Mouse (Mus musculus): ENCODE data around the gene Fam213a. TPM values are rescaled to one million over a fixed set of nuclear protein-coding genes. Genes with fewer than 3 reads are reported as not detected.
A peak's percentile ranks its signal among the peaks of the same experiment; 100 is the strongest.

Fam213a gene
- polyA plus RNA-seq, 1 experiment from 2014 or later = 72.4 TPM

DNA sequence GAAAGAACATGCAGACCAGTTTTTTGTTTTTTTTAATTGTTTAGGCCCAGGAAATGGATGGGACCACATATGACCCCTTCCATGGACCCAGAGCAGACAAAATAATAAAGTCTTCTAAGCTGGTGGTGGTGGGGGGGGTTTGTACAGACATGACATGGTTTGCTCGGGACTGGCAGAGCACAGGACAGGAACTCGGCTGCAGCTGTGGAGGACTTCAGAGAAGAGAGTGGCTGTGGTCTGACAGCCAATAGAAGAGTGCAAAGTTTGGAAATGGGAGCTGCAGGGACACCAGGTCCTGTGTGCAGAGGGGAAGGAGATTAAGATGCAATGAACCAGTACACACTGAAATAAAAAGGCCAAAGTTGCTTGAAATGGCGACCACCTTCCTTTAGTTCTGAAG, 54.0 kb downstream of the Fam213a start:
- H3K36me3 ChIP-seq (ENCODE audit: control insufficient read depth, insufficient read depth, low read length) = no peaks in the 10 kb centered on the region
- peaks cover 82% of the 10 kb centered on the region for H3K4me1 ChIP-seq (ENCODE audit: control insufficient read depth, insufficient read depth, low read length)
- H3K27me3 ChIP-seq (replicated peaks; ENCODE audit: control insufficient read depth, insufficient read depth, low read length) = no peaks in the 10 kb centered on the region
- ATAC-seq = no peak
- no peaks in the 10 kb centered on the region for H3K9me3 ChIP-seq (ENCODE audit: control insufficient read depth, low read length)
- H3K4me3 ChIP-seq (ENCODE audit: low read length) = no peak overlapping the region
- no peak overlapping the region for H3K4me2 ChIP-seq (ENCODE audit: low read depth, low read length)
- 47% methylated on average over 3 of the region's 3 CpGs for WGBS
- no peak overlapping the region for H3K9ac ChIP-seq (ENCODE audit: low read depth, low read length)
- peak overlapping the region; percentile 55 for H3K27ac ChIP-seq (ENCODE audit: low read length)

DNA sequence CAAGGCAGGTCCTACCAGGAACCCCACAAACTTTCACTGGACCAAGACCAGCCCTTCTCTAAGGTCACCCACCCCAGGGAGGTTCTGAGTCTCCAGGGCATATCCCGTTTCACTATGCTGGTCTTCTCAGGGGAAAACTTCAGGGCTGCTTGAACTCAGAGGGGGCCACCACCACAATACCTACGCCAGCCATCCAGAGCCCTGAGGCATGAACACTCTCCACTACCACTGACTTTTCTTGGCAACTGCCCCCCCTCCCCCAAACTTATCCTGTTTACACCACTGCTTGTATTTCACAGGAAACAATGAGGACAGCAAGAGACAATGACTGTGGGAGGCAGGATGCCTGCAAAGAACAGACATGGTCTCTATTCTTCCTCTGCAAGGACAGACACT, 54.6 kb downstream of the Fam213a start:
- no peaks in the 10 kb centered on the region for H3K27me3 ChIP-seq (replicated peaks; ENCODE audit: control insufficient read depth, insufficient read depth, low read length)
- no peak overlapping the region for H3K4me3 ChIP-seq (ENCODE audit: low read length)
- 67% methylated on average over 2 of the region's 2 CpGs for WGBS
- peak; percentile 2; the same call in 1 of the 2 replicates for ATAC-seq
- peaks cover 81% of the 10 kb centered on the region for H3K4me1 ChIP-seq (ENCODE audit: control insufficient read depth, insufficient read depth, low read length)
- H3K9me3 ChIP-seq (ENCODE audit: control insufficient read depth, low read length) = no peaks in the 10 kb centered on the region
- H3K36me3 ChIP-seq (ENCODE audit: control insufficient read depth, insufficient read depth, low read length) = no peaks in the 10 kb centered on the region
- H3K9ac ChIP-seq (ENCODE audit: low read depth, low read length) = peak overlapping the region; percentile 25
- peak overlapping the region; percentile 55 for H3K27ac ChIP-seq (ENCODE audit: low read length)
- H3K4me2 ChIP-seq (ENCODE audit: low read depth, low read length) = no peak overlapping the region

DNA sequence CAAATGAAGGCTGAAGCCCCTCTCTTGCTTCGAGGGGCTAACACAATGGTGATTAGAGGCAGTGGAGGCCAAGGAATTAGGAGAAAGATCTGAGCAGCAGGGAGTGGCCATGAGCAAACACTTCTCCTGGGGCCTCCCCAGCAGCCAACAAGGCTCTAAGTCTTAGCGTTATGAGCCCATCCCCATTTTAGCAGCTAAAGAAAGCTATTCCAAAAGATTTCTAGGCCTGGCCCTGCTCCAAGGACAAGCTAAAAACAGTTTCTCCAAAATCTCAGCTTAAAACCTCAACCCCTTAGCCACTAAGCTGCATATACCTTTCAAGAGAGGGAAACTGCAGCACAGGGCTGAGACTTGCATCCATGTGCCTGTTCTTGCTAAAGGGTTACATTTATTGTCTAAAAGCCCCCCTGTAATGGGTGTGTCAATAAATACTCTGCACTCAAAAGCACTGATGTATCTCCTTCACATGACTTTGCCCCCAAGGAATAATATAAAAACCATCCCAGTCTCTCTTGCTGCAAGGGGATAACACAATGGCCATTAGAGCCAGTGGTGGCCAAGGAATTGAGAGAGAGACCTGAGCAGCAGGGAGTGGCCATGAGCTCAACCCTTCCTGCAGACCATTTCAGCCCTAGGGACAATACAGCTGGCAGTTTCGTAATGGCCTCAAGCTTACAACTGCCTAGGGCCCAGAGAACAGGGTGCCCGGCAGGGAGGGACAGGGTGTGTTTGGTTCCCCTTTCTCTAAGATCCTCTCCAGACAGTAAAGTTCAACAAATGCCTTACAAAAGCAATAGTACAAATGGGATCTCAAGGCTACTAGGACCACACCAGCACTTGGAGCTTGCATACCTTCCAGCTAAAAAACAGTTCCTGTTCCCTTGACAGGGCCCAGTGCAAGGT, 55.3 kb downstream of the Fam213a start:
- H3K9me3 ChIP-seq (ENCODE audit: control insufficient read depth, low read length) = no peaks in the 10 kb centered on the region
- no peak for ATAC-seq
- peak overlapping the region; percentile 55 for H3K27ac ChIP-seq (ENCODE audit: low read length)
- peaks cover 75% of the 10 kb centered on the region for H3K4me1 ChIP-seq (ENCODE audit: control insufficient read depth, insufficient read depth, low read length)
- H3K27me3 ChIP-seq (replicated peaks; ENCODE audit: control insufficient read depth, insufficient read depth, low read length) = no peaks in the 10 kb centered on the region
- H3K36me3 ChIP-seq (ENCODE audit: control insufficient read depth, insufficient read depth, low read length) = no peaks in the 10 kb centered on the region
- H3K4me3 ChIP-seq (ENCODE audit: low read length) = no peak overlapping the region
- H3K9ac ChIP-seq (ENCODE audit: low read depth, low read length) = no peak overlapping the region; the same call in 1 of the 2 replicates
- H3K4me2 ChIP-seq (ENCODE audit: low read depth, low read length) = peak overlapping the region; percentile 1; the same call in 1 of the 2 replicates
- WGBS = 31% methylated on average over 4 of the region's 4 CpGs

DNA sequence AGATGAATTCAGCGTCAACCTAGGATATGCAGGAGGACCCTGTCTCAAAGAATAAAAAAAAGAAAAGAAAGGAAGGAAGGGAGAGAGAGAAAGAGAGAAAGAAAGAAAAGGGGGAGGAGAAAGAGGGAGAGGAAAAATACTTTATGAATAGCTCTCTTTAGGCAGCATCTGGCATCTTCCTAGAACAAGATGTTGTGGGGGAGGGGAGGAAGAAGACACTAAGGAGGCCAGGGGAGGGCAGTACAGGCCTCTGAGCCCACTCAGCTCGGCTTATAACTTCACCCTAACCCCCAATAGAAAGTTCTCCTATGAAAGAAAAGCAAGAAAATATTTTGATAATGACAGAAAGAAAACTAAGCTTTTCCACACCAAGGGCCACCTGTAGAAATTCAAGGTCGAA, 56.0 kb downstream of the Fam213a start:
- WGBS = 48% methylated on average over 3 of the region's 3 CpGs

DNA sequence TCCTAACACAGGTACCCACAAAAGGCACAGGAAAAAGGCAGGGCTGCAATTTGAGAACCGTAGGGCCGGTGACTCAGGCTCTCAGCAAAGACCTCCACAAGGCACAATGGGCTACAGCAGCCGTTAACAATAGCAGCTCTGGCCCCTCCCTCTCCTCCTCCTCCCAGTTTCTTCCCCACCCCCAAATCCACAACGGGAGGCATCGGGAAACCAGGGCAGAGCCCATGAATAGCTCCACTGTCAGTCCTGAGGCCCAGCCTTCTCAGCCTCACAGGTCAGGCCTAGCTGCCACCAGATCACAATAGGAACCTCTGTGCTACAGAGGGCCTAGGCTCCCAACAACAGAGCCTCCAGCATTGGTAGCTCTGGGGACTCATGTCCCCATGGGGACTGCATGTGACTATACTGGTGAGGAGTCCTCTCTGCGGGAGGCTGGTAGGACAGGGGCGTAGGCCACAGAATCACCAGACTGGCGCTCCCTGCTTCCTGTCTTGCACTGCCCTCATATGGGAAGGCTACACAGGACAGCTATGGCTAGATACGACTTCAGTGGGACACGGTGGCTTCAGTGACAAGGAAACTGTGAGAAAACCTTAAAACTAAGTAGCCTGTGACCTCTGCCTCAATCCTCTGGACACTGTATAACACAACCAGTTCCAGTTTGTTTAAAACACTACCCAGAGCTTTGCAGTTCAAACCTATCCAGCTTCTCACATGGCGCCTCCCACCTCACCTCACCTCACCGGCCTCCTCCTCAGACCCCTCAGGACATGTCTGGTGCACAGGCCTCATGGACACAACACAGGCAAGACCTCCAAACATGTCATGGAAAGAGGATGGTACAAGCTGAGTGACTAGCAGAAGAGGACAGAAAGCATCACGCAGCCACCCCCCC, 57.1 kb downstream of the Fam213a start:
- no peaks in the 10 kb centered on the region for H3K27me3 ChIP-seq (replicated peaks; ENCODE audit: control insufficient read depth, insufficient read depth, low read length)
- 37% methylated on average over 13 of the region's 13 CpGs for WGBS
- peaks cover 57% of the 10 kb centered on the region for H3K4me1 ChIP-seq (ENCODE audit: control insufficient read depth, insufficient read depth, low read length)
- H3K36me3 ChIP-seq (ENCODE audit: control insufficient read depth, insufficient read depth, low read length) = no peaks in the 10 kb centered on the region
- H3K4me2 ChIP-seq (ENCODE audit: low read depth, low read length) = 0 out of 2 replicates have a peak overlapping the region, but pooled peaks have one; percentile 4
- H3K9me3 ChIP-seq (ENCODE audit: control insufficient read depth, low read length) = no peaks in the 10 kb centered on the region
- H3K4me3 ChIP-seq (ENCODE audit: low read length) = no peak overlapping the region
- peak overlapping the region; percentile 47 for H3K27ac ChIP-seq (ENCODE audit: low read length)
- peak; percentile 73 for ATAC-seq
- peak overlapping the region; percentile 21 for H3K9ac ChIP-seq (ENCODE audit: low read depth, low read length)

More for the DNA sequence above, 56.0 kb downstream of the Fam213a start:
- Histone ChIP-seq H3K4me3 (ENCODE audit: low read length) (no peak overlapping the region), H3K9me3 (ENCODE audit: control insufficient read depth, low read length) (no peaks in the 10 kb centered on the region), H3K27me3 (replicated peaks; ENCODE audit: control insufficient read depth, insufficient read depth, low read length) (no peaks in the 10 kb centered on the region), H3K9ac (ENCODE audit: low read depth, low read length) (no peak overlapping the region), H3K36me3 (ENCODE audit: control insufficient read depth, insufficient read depth, low read length) (no peaks in the 10 kb centered on the region), H3K27ac (ENCODE audit: low read length) (no peak overlapping the region), H3K4me1 (ENCODE audit: control insufficient read depth, insufficient read depth, low read length) (peaks cover 67% of the 10 kb centered on the region), H3K4me2 (ENCODE audit: low read depth, low read length) (no peak overlapping the region; the same call in 1 of the 2 replicates)
- no peak for ATAC-seq

DNA sequence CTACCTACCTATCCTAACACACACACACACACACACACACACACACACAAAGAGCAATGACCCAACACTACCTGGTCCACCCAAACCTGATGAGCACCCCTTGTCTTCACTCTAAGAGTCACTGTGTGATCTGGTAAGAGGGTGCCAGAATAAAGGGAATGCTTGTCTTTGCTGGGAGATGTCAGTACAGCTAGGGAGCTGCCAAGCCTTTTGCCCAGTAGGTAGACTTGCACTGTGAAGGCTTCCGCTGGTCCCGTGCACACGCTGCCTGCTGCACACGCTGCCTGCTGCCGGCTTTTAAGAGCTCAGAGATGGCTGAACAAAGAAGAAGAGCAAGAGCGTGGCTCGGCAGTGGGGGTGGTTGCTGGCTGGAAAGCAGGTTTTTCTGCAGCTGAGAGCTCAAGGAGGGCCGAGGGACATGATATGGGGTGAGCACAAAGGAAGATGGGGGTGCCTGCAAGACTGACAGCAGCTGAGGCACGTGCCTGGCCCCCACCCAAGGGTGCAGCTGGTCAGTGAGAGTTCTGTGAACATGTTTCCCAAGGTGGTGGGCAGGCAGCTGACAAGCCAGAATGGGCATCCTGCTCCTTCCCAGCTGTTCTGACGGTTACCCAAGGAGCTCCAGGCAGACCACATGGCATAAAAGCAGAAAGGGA, 57.9 kb downstream of the Fam213a start:
- 0 out of 2 replicates have a peak overlapping the region, but pooled peaks have one; percentile 9 for H3K4me2 ChIP-seq (ENCODE audit: low read depth, low read length)
- H3K9me3 ChIP-seq (ENCODE audit: control insufficient read depth, low read length) = no peaks in the 10 kb centered on the region
- H3K4me3 ChIP-seq (ENCODE audit: low read length) = no peak overlapping the region
- peaks cover 59% of the 10 kb centered on the region for H3K4me1 ChIP-seq (ENCODE audit: control insufficient read depth, insufficient read depth, low read length)
- H3K36me3 ChIP-seq (ENCODE audit: control insufficient read depth, insufficient read depth, low read length) = no peaks in the 10 kb centered on the region
- H3K27me3 ChIP-seq (replicated peaks; ENCODE audit: control insufficient read depth, insufficient read depth, low read length) = no peaks in the 10 kb centered on the region
- H3K27ac ChIP-seq (ENCODE audit: low read length) = peak overlapping the region; percentile 47
- H3K9ac ChIP-seq (ENCODE audit: low read depth, low read length) = peak overlapping the region; percentile 21; the same call in 1 of the 2 replicates
- no peak; the same call in 1 of the 2 replicates for ATAC-seq
- 32% methylated on average over 10 of the region's 10 CpGs for WGBS

DNA sequence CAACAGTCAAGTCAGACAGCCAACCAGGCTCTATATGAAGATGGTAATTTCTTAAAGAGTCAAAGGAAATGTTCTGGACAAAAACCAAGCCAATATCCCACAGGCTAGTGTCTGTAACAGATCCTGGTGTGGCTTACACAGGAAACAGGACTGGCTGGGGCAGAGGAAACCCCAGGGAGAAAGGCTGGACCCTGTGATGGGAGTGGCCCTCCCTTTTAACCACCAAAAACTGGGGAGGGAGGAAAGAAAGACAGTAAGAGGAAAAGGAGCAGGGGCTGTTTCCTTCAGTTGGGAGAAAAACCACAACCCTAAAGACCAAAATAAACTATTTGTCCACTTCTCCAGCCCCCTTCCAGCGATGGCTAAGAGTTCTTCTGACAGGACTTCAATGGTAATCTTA, 58.4 kb downstream of the Fam213a start:
- H3K4me1 ChIP-seq (ENCODE audit: control insufficient read depth, insufficient read depth, low read length) = peaks cover 62% of the 10 kb centered on the region
- no peaks in the 10 kb centered on the region for H3K27me3 ChIP-seq (replicated peaks; ENCODE audit: control insufficient read depth, insufficient read depth, low read length)
- no peaks in the 10 kb centered on the region for H3K36me3 ChIP-seq (ENCODE audit: control insufficient read depth, insufficient read depth, low read length)
- H3K4me3 ChIP-seq (ENCODE audit: low read length) = no peak overlapping the region
- 0 out of 2 replicates have a peak overlapping the region, but pooled peaks have one; percentile 8 for H3K9ac ChIP-seq (ENCODE audit: low read depth, low read length)
- H3K27ac ChIP-seq (ENCODE audit: low read length) = peak overlapping the region; percentile 47
- no peak for ATAC-seq
- H3K9me3 ChIP-seq (ENCODE audit: control insufficient read depth, low read length) = no peaks in the 10 kb centered on the region
- WGBS = 65% methylated on average over 1 of the region's 1 CpGs
- no peak overlapping the region for H3K4me2 ChIP-seq (ENCODE audit: low read depth, low read length)

DNA sequence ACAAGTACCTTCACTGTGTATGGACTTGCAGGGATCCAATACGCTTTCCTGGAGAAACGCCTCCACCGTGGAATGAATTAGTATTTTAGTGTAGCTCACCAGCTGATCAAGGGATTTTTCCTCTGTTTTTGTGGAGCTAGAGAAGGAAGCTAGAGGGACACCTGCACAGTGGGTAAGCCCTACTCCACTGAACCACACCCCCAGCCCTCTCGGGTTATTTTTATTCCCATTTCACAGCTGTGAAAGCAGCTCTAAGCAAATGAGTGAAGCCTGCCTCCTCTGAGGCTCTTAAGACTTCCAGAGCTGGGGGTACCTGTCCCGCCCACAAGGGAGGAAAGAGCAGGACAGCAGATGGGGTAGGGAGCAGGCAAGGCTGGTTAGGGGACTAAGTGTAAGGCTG, 60.2 kb downstream of the Fam213a start:
- Histone ChIP-seq H3K27me3 (replicated peaks; ENCODE audit: control insufficient read depth, insufficient read depth, low read length) (no peaks in the 10 kb centered on the region), H3K9me3 (ENCODE audit: control insufficient read depth, low read length) (no peaks in the 10 kb centered on the region), H3K27ac (ENCODE audit: low read length) (no peak overlapping the region), H3K4me2 (ENCODE audit: low read depth, low read length) (no peak overlapping the region), H3K4me3 (ENCODE audit: low read length) (no peak overlapping the region), H3K36me3 (ENCODE audit: control insufficient read depth, insufficient read depth, low read length) (no peaks in the 10 kb centered on the region), H3K4me1 (ENCODE audit: control insufficient read depth, insufficient read depth, low read length) (peaks cover 59% of the 10 kb centered on the region), H3K9ac (ENCODE audit: low read depth, low read length) (no peak overlapping the region)
- WGBS = 71% methylated on average over 5 of the region's 5 CpGs
- ATAC-seq = no peak
